Mouse (Mus musculus) embryonic facial prominence, embryonic 13.5 days (tissue): Measurements from ENCODE around the gene Fthl17b. TPM values are rescaled to one million over a fixed set of nuclear protein-coding genes. Genes with fewer than 3 reads are reported as not detected.
"Not testable (repeated sequence)": the region's sequence is repeated elsewhere in the genome, so short reads cannot be mapped to it uniquely, and the experiment has no call there.

Experiments
- ATAC-seq: fragments of 200-750 bp; cut with Nextera tagmentation; 2 replicates; pipeline ENCODE4 v1.8.0; 2017; ENCODE audit warnings: low read depth; ENCODE audit not compliant: insufficient number of reproducible peaks, insufficient read depth, low FRiP score, low TSS enrichment
- H3K27ac ChIP-seq: fragments of 300-500 bp; sonication (generic); 2 replicates; pipeline ENCODE4 v1.5.1; 2015; ENCODE audit warnings: moderate library complexity, mild to moderate bottlenecking, inconsistent platforms
- H3K27me3 ChIP-seq: fragments of 300-500 bp; sonication (generic); 2 replicates; pipeline ENCODE4 v1.6.1; 2015; ENCODE audit warnings: mild to moderate bottlenecking, inconsistent platforms
- H3K36me3 ChIP-seq: fragments of 300-500 bp; sonication (generic); 2 replicates; pipeline ENCODE4 v1.6.1; 2015; ENCODE audit warnings: mild to moderate bottlenecking, inconsistent platforms
- H3K4me1 ChIP-seq: fragments of 300-500 bp; sonication (generic); 2 replicates; pipeline ENCODE4 v1.6.1; 2015; ENCODE audit warnings: inconsistent platforms
- H3K4me2 ChIP-seq: fragments of 300-500 bp; sonication (generic); 2 replicates; pipeline ENCODE4 v1.6.1; 2015; ENCODE audit warnings: moderate library complexity, mild to moderate bottlenecking, inconsistent platforms
- H3K4me3 ChIP-seq: fragments of 300-500 bp; sonication (generic); 2 replicates; pipeline ENCODE4 v1.5.1; 2015; ENCODE audit warnings: mild to moderate bottlenecking, inconsistent platforms
- H3K9ac ChIP-seq: fragments of 300-500 bp; sonication (generic); 2 replicates; pipeline ENCODE4 v1.6.1; 2015; ENCODE audit warnings: mild to moderate bottlenecking, inconsistent platforms
- H3K9me3 ChIP-seq: fragments of 300-500 bp; sonication (generic); 2 replicates; pipeline ENCODE4 v1.6.1; 2016; ENCODE audit warnings: inconsistent platforms
- WGBS: fragments of 180-500 bp; shearing (Covaris S2); methylation state at CpG from one replicate; pipeline ENCODE4 v1.1.7; 2015; ENCODE audit warnings: mixed read lengths; 5-methylcytosine and 5-hydroxymethylcytosine counted together
- polyA plus RNA-seq: library from polyadenylated mRNA; unstranded; fragments of >200 nt; fragmentation: Nextera tagmentation; extraction: Ambion mirVana; gene quantifications from 2 replicates; pipeline ENCODE4 v1.2.1, GENCODE M21; 2015

Gene Fthl17b
- not detected in 2 replicates for polyA plus RNA-seq

DNA sequence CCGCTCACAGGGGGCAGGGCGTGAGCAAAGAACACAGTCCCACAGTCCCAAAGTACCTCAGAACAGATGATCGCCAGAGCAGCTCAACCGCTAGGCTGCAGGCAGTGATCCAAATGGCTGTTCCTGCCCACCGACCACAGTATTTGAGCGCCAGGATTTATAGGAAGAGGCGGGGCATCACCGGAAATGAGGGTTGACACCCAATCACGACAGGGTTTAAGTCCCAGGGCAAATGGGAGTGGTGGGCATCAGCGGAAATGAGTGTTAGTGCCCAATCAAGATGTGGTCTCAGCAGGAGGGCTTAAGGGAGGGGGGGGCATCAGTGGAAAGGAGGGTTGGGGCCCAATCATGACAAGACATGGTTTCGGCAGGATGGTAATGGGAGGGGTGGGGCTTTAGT is at the start of gene Fthl17b:
Gene Fthl17b (minus strand): TSS at position 101 of the 400 bp plus-strand sequence.
- H3K4me2 ChIP-seq, H3K9ac ChIP-seq, H3K4me1 ChIP-seq, H3K27me3 ChIP-seq, H3K27ac ChIP-seq, ATAC-seq, H3K36me3 ChIP-seq, H3K9me3 ChIP-seq, H3K4me3 ChIP-seq: not testable (repeated sequence)
- 85% methylated on average over 4 of the region's 11 CpGs for WGBS

DNA sequence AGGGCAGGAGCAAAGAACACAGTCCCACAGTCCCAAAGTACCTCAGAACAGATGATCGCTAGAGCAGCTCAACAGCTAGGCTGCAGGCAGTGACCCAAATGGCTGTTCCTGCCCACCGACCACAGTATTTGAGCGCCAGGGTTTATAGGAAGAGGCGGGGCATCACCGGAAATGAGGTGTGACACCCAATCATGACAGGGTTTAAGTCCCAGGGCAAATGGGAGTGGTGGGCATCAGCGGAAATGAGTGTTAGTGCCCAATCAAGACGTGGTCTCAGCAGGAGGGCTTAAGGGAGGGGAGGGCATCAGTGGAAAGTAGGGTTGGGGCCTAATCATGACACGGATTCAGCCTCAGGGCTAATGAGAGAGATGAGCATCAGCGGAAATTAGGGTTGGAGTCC is 23.9 kb upstream of the Fthl17b start, which contains the start of gene Fthl17d:
Gene Fthl17d (minus strand): TSS at position 101 of the 400 bp plus-strand sequence.
- not testable (repeated sequence) for H3K9me3 ChIP-seq, H3K4me1 ChIP-seq, H3K4me2 ChIP-seq, H3K27ac ChIP-seq, H3K9ac ChIP-seq, H3K27me3 ChIP-seq, ATAC-seq, H3K36me3 ChIP-seq, H3K4me3 ChIP-seq
- no CpG with 5 or more reads among the region's 9 CpGs for WGBS

DNA sequence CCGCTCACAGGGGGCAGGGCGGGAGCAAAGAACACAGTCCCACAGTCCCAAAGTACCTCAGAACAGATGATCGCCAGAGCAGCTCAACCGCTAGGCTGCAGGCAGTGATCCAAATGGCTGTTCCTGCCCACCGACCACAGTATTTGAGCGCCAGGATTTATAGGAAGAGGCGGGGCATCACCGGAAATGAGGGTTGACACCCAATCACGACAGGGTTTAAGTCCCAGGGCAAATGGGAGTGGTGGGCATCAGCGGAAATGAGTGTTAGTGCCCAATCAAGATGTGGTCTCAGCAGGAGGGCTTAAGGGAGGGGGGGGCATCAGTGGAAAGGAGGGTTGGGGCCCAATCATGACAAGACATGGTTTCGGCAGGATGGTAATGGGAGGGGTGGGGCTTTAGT is 13.7 kb upstream of the Fthl17b start, which contains the start of gene Fthl17c:
Gene Fthl17c (minus strand): TSS at position 101 of the 400 bp plus-strand sequence.
- not testable (repeated sequence) for H3K27me3 ChIP-seq, H3K9ac ChIP-seq, H3K36me3 ChIP-seq, H3K9me3 ChIP-seq, H3K4me1 ChIP-seq, ATAC-seq, H3K27ac ChIP-seq, H3K4me3 ChIP-seq, H3K4me2 ChIP-seq
- WGBS, result no CpG with 5 or more reads among the region's 11 CpGs

DNA sequence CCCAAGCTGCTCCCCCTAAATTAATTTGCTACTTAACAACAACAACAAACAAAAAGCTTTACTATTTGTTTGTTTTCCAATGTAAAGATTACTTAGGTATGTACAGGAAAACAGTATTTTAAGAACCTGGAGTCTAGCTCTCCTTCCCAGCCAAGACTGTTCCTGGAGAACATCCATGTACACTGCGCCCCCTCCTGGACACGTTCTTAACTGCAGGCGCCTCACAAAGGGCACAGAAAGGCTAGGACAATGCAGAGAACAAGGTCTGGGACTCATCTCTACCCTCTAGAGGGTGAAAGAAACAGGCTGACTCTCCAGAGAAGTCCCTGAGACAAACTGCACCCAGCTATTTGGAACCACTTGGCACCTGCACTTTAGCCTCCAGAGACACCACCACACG is 1.8 kb upstream of the Fthl17b start:
- H3K4me3 ChIP-seq, ATAC-seq, H3K4me1 ChIP-seq, H3K27ac ChIP-seq, H3K36me3 ChIP-seq, H3K9me3 ChIP-seq, H3K27me3 ChIP-seq, H3K9ac ChIP-seq, H3K4me2 ChIP-seq: not testable (repeated sequence)
- WGBS, result 41% methylated on average over 4 of the region's 4 CpGs

DNA sequence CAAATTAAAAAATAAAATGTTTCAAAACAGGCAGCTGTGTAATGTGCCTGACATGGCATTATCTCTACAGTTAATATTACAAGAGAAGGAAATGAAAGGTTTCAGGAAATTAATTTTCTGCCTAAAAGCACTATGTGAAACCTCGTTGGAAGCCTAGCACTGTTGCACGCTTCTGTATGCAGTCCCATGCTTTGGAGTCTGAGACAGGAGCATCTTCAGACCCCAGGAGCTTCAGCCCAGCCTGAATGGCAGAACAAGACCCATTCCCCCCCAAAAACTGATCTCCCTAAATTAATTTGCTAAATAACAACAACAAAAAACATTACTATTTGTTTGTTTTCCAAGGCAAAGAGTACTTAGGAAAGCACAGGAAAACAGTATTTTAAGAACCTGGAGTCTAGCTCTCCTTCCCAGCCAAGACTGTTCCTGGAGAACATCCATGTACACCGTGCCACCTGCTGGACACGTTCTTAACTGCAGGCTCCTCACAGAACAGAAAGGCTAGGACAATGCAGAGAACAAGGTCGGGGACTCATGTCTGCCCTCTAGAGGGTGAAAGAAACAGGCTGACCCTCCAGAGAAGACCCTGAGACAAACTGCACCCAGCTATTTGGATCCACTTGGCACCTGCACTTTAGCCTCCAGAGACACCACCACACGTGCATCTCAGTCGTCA is 14.5 kb downstream of the Fthl17b start:
- ATAC-seq, H3K36me3 ChIP-seq, H3K27ac ChIP-seq, H3K4me1 ChIP-seq, H3K27me3 ChIP-seq, H3K4me3 ChIP-seq, H3K4me2 ChIP-seq, H3K9me3 ChIP-seq, H3K9ac ChIP-seq: not testable (repeated sequence)
- WGBS, result 22% methylated on average over 7 of the region's 7 CpGs

DNA sequence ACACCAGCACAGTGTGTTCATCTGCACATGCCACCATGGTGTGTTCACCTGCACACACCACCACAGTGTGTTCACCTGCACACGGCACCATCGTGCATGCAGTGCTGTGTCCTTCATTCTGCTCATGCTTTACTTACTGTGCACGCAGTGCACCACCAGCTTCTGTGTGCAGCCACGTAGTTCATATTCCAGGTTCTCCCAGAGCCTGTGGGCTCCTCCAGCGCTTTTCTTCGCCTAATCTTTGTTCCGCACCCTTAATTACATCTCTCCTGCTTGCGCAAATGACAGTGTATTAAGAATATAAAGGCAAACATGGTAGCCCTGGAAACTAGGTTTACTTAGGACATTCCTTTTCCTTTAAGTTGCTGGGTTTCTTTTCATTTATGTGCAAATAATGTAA is 18.7 kb downstream of the Fthl17b start:
- Histone ChIP-seq H3K27ac (no peak overlapping the region), H3K9ac (no peak overlapping the region), H3K4me1 (no peaks in the 10 kb centered on the region), H3K27me3 (no peaks in the 10 kb centered on the region), H3K4me3 (no peak overlapping the region), H3K4me2 (no peak overlapping the region), H3K9me3 (no peaks in the 10 kb centered on the region), H3K36me3 (no peaks in the 10 kb centered on the region)
- 81% methylated on average over 8 of the region's 8 CpGs for WGBS
- no peak for ATAC-seq

DNA sequence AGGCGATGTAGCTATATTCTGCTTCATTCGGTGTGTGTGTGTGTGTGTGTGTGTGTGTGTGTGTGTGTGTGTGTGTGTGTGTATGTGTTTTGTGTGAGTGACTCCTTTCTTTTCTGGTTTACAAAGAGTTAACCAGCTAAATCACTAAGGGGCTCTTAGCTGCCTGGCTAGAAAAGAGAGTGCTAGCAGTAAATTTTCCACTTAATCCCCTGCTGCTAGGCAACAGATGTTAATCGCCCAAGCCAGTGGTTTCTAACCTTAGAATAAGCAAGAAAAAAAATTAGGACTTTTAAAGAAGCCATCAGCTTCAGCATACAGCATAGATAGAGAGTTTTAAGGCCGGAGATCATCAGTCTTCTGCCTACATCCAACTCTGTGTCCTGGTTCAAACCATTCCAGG is 35.5 kb downstream of the Fthl17b start:
- Histone ChIP-seq H3K9me3 (no peaks in the 10 kb centered on the region), H3K9ac (no peak overlapping the region), H3K4me2 (no peak overlapping the region), H3K27me3 (no peaks in the 10 kb centered on the region), H3K4me3 (no peak overlapping the region), H3K36me3 (no peaks in the 10 kb centered on the region), H3K4me1 (no peaks in the 10 kb centered on the region), H3K27ac (no peak overlapping the region)
- WGBS, result 34% methylated on average over 4 of the region's 4 CpGs
- no peak for ATAC-seq

DNA sequence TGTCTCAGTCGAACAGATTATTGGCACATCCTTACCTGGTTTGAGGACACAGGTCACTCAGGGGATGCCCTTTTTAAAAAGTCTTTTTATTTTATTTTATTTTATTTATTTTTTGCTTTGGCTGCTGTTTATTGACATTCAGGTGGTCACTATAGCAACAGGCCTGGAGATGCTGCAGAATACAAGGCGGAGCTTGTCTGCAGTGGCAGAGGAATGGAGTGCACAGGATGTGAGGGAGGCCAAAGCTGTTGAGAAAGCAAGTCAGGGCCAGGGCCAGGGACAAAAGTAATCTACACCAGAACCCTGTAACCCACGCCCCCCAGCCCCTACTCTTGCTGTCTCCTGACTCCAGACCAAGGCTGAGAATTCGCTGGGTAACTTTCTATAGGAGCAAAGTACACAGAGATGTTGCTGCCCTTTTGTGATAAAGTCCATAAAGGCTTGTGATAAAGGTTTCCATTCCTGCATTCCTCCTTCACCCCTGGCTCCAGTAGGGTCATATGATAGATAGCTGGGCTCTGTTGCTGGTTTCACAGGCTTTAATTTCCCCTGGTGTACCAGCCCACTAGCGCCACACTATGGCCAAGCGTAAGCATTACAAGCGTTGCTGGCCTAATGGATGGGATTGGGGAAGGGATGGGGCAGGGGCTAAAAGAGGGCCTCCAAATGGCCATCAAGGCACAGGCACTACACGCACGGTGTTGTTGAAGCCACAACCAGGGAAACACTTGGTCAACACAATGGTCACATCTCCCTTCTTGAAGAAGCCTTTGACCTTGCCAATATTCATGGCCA is 40.8 kb downstream of the Fthl17b start:
- 47% methylated on average over 9 of the region's 9 CpGs for WGBS
- no peak for ATAC-seq

DNA sequence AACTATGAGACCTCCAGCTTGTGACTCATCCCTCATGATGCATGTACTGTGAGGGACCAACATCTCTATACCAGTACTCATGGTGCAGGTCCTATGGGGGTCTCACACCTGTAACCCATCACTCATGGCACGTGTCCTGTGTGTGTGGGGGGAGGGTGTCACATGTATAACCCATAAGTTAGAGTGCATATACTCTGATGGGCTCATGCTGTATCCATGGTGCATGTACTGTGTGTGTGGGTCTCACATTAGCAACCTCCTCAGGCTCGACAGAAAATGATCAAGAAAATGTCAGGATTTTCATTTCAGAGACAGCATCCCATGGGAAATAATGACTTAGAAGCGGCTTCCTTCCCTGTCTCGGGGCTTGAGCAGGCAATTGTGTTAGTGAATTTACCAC is 41.7 kb downstream of the Fthl17b start:
- Histone ChIP-seq H3K4me2 (no peak overlapping the region), H3K36me3 (no peaks in the 10 kb centered on the region), H3K4me1 (no peaks in the 10 kb centered on the region), H3K27me3 (no peaks in the 10 kb centered on the region), H3K4me3 (no peak overlapping the region), H3K9ac (no peak overlapping the region), H3K27ac (no peak overlapping the region), H3K9me3 (no peaks in the 10 kb centered on the region)
- no peak for ATAC-seq
- 66% methylated on average over 4 of the region's 4 CpGs for WGBS

More for the DNA sequence above, 40.8 kb downstream of the Fthl17b start:
- Histone ChIP-seq H3K27me3 (no peaks in the 10 kb centered on the region), H3K27ac (no peak overlapping the region), H3K4me2 (no peak overlapping the region), H3K36me3 (no peaks in the 10 kb centered on the region), H3K9ac (no peak overlapping the region), H3K4me3 (no peak overlapping the region), H3K4me1 (no peaks in the 10 kb centered on the region), H3K9me3 (no peaks in the 10 kb centered on the region)

Other genes with a start within 250 kb of the Fthl17b start
- not detected in 2 replicates for gene Ssx9, start 214.5 kb downstream of the Fthl17b start, polyA plus RNA-seq
- not detected in 2 replicates for gene Ssxb5, start 159.3 kb downstream of the Fthl17b start, polyA plus RNA-seq
- not detected in 2 replicates for gene Gm6592, start 119.0 kb downstream of the Fthl17b start, polyA plus RNA-seq
- not detected in 2 replicates for gene Gm5751, start 88.7 kb downstream of the Fthl17b start, polyA plus RNA-seq
- gene B630019K06Rik, start 70.6 kb downstream of the Fthl17b start, polyA plus RNA-seq, result 4.8 and 5.5 TPM in 2 replicates
- not detected in 2 replicates for gene Fthl17c, start 13.6 kb upstream of the Fthl17b start, polyA plus RNA-seq
- gene Fthl17d, start 23.8 kb upstream of the Fthl17b start, polyA plus RNA-seq, result not detected in 2 replicates
- not detected in 2 replicates for gene Fthl17e, start 70.5 kb upstream of the Fthl17b start, polyA plus RNA-seq
- not detected in 2 replicates for gene Fthl17f, start 100.0 kb upstream of the Fthl17b start, polyA plus RNA-seq
- not detected in 2 replicates for gene 4930402K13Rik, start 141.6 kb upstream of the Fthl17b start, polyA plus RNA-seq
- gene Lancl3, start 236.9 kb upstream of the Fthl17b start, polyA plus RNA-seq, result 1.1 and 2.0 TPM in 2 replicates